Mouse (Mus musculus) ovary, postnatal 14 days (tissue): ENCODE results near the gene Wipf3.

Experiments used
- DNase-seq: peaks from one replicate; pipeline ENCODE4 v3.0.0; 2022; ENCODE audit warnings: low spot score

Gene Wipf3

DNA sequence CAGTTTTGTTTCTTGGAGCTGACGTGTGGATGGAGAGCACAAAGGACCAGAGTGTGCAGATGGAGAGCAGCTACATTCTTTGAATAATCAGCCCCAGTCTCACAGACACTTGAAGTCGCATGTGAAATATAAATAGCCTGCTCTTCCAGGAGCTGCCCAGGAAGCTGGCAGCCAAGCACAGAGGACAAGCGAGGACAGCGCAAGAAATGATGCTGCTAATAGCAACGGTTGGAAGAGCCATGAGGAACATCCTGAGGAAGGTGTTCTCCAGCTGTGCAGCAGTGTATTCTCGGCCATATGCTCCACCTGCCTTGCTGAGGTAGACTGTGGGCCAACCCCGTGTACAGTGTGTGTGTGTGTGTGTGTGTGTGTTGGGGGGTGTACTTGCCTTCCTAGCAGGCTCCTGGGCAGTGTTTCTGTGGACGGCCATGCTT is 101.7 kb downstream of the Wipf3 start:
- no peak for DNase-seq

GRCm38 (mm10) chr6:54535485-54535884 is 106.1 kb downstream of the Wipf3 start:
- DNase-seq: no peak

DNA sequence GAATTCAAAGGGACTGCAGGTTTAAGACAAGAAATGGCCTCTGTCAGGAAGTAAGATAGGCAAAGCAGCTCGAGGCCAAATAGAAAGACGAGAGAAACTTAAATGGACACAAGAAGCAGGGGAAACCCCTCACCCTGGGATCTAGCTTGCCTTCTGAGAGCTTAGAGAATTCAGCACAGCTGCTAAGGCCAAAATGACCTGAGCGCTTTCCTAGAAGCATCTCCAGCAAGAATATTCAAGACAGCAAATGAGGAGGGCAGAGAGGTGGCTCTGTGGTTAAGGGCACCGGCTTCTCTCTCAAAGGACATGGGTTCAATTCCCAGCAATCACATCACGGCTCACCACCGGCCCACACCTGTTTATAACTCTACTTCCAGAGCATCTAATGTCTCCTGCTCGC is 107.7 kb downstream of the Wipf3 start:
- no peak for DNase-seq

DNA sequence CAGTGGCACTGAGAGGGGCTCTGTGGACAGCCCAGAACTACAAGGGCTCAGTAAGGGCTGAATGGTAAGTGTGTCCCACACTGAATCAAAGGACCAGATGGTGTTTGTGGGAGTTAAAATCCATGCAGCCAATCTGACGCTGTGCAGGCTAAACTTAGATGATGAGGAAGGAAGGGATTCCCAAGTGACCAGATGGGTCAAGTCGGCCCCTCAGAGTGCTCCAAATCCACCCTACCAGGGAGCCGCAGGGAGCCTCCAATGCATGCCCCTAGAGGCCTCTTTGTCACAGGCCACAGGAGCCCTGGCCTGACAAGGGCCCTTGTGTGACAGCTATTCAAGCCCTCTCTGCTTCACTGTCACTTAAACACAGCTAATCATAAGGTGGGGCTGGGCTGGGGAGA is 109.4 kb downstream of the Wipf3 start:
- no peak for DNase-seq

DNA sequence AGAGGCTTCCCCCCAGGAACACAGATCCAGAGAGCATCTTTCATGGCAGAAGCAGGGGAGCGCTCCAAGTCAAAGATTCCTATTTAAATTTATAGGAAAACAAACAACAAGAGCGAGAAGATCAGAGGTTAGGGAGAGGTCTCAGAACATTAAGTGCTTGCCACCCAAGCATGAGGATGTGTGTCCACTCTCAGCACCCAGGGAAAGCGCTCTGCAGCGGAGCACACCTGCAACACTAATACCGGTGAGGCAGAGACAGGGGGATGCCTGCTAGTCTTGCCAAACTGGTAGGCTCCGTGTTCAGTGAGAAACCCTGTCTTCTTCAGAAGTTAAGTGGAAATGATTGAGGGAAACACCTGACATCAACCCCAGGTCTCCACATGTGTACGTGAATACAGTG is 110.0 kb downstream of the Wipf3 start:
- DNase-seq: no peak

- peak; percentile 11 for DNase-seq
These were observed 111.0 kb downstream of the Wipf3 start for GRCm38 (mm10) chr6:54540252-54540887.

DNA sequence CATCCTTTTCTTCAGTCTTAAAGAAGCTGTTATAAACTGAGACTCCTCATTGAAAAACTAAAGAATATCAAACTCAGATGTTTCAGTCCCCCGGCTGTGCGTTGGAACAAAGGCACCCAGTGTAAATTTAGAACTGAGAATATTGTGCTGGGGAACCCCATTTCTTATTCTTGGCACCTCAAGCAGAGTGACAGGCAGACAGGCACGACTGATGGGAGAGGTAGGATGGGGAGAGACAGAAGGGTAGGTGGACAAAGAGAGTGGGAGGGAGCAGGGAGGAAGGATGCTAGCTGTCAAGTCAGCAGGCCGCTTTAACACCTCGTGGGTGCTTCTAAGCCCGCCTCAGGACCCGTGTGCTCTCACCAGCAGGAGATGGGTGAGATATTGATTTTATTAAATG is 113.4 kb downstream of the Wipf3 start:
- DNase-seq: no peak

- DNase-seq: no peak
These were observed 114.2 kb downstream of the Wipf3 start for GRCm38 (mm10) chr6:54543646-54544045.

GRCm38 (mm10) chr6:54548314-54549019 is 119.1 kb downstream of the Wipf3 start:
- DNase-seq: peak; percentile 15

DNA sequence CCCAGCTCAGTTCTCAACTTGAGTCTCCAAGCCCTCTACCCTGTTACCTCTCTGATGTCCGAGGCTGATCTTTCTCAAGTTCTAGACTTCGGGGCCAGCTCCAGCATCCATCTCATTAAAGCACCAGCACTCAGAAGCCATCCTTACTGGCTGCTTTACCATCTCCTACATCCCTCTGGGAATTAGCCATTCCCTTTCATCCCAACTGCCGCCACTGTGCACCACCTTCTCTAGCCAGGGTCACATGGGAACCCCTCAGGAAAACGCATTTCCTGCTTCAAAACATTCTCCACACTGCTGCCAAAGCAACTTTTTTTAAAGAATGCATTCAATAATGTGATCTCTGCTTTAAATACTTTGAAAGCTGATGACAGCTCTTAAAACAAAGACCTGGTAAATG is 119.9 kb downstream of the Wipf3 start:
- DNase-seq: no peak

- no peak for DNase-seq
These were observed 121.5 kb downstream of the Wipf3 start for GRCm38 (mm10) chr6:54550801-54551323.

DNA sequence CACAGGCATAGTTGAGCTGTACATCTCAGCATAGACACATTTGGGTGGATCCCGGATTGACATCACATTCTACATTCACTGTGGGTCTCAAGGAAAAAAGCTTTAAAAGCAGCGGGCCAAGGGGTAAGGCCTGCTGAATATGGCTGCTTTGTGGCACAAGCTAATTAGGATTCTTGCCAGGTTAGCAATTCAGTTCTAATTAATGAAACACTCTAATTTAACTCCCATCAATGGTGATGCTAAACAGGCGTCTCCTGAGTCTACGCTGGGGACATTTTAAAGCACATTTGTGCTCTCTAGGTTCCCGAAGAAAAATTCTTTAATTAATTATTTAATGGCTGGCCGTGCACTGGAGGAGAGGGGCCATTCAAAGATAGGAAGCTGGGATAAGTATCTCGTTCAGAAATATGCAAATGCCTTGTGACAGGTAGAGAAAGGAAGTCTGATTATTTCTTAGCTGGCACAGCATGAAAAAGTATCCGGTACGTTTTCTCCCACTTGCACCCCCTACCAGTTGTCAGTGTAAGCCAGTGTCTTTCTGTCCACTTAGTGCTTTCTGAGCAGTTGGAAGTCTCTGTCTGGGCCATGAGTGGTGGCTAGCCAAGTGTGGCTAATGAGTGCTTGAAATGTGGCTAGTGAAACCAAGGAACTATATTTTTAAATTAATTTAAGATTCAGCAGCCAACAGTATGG is 123.5 kb downstream of the Wipf3 start:
- DNase-seq: no peak
